Mouse (Mus musculus) telencephalon, adult 2 months (tissue): ENCODE measurements around the gene Akap17b.
A peak's percentile ranks its signal among the peaks of the same experiment; 100 is the strongest.

ENCODE experiments used
- DNase-seq: peaks from one replicate; pipeline ENCODE4 v3.0.0-alpha.2; 2011; ENCODE audit warnings: low read depth, low spot score

Akap17b gene

GRCm38 (mm10) chrX:36587304-36588209 is 57.6 kb downstream of the Akap17b start:
- DNase-seq: peak; percentile 21

- DNase-seq: no peak
These were observed 58.4 kb downstream of the Akap17b start for GRCm38 (mm10) chrX:36586629-36587303.

GRCm38 (mm10) chrX:36562079-36562478 is 83.1 kb downstream of the Akap17b start:
- no peak for DNase-seq

- DNase-seq: no peak
These were observed 83.5 kb downstream of the Akap17b start for GRCm38 (mm10) chrX:36561650-36562049.

- no peak for DNase-seq
These were observed 85.0 kb downstream of the Akap17b start for GRCm38 (mm10) chrX:36560170-36560569.
